Mouse (Mus musculus) NIH3T3 (cell line): Measurements from ENCODE around the gene Asic3.

ENCODE experiments used
- DNase-seq: peaks from one replicate; pipeline ENCODE4 v3.0.0-alpha.2; 2012; ENCODE audit warnings: low read depth

Gene Asic3

GRCm38 (mm10) chr5:24452030-24452690 is 39.0 kb downstream of the Asic3 start, which contains the start of gene Agap3:
TSS of gene Agap3 (plus strand) at chr5:24452177.
- peak; percentile 46 for DNase-seq

- DNase-seq = peak; percentile 61
Measured at GRCm38 (mm10) chr5:24452691-24453233, 39.6 kb downstream of the Asic3 start.

GRCm38 (mm10) chr5:24453283-24453984 is 40.2 kb downstream of the Asic3 start:
- DNase-seq = no peak

GRCm38 (mm10) chr5:24453985-24454303 is 40.8 kb downstream of the Asic3 start:
- no peak for DNase-seq

- DNase-seq = peak; percentile 74
Measured at GRCm38 (mm10) chr5:24455076-24455475, 41.9 kb downstream of the Asic3 start.

GRCm38 (mm10) chr5:24455613-24456012 is 42.4 kb downstream of the Asic3 start:
- DNase-seq = no peak

GRCm38 (mm10) chr5:24466762-24467161 is 53.6 kb downstream of the Asic3 start:
- no peak for DNase-seq
